Mouse (Mus musculus) hindbrain, embryonic 12.5 days (tissue): ENCODE measurements around the gene Dctpp1. TPM values are rescaled to one million over a fixed set of nuclear protein-coding genes. Genes with fewer than 3 reads are reported as not detected.

Source experiments
- ATAC-seq: fragments of 200-750 bp; cut with Nextera tagmentation; 2 replicates; pipeline ENCODE4 v1.8.0; 2017; ENCODE audit warnings: moderate TSS enrichment; ENCODE audit not compliant: low FRiP score
- H3K27ac ChIP-seq: fragments of 300-500 bp; sonication (generic); 2 replicates; pipeline ENCODE4 v1.5.1; 2016; ENCODE audit warnings: mild to moderate bottlenecking
- H3K27me3 ChIP-seq: fragments of 300-500 bp; sonication (generic); 2 replicates; pipeline ENCODE4 v1.6.1; 2016; ENCODE audit warnings: mild to moderate bottlenecking
- H3K36me3 ChIP-seq: fragments of 300-500 bp; sonication (generic); 2 replicates; pipeline ENCODE4 v1.6.1; 2016; ENCODE audit warnings: mild to moderate bottlenecking
- H3K4me1 ChIP-seq: fragments of 300-500 bp; sonication (generic); 2 replicates; pipeline ENCODE4 v1.6.1; 2016
- H3K4me2 ChIP-seq: fragments of 300-500 bp; sonication (generic); replicated peaks from 2 replicates; pipeline ENCODE4 v1.6.1; 2016; ENCODE audit warnings: mild to moderate bottlenecking
- H3K4me3 ChIP-seq: fragments of 300-500 bp; sonication (generic); 2 replicates; pipeline ENCODE4 v1.5.1; 2016; ENCODE audit warnings: mild to moderate bottlenecking
- H3K9ac ChIP-seq: fragments of 300-500 bp; sonication (generic); 2 replicates; pipeline ENCODE4 v1.6.1; 2016; ENCODE audit warnings: mild to moderate bottlenecking, moderate library complexity
- H3K9me3 ChIP-seq: fragments of 300-500 bp; sonication (generic); replicated peaks from 2 replicates; pipeline ENCODE4 v1.6.1; 2016; ENCODE audit warnings: mild to moderate bottlenecking
- WGBS: fragments of 180-500 bp; shearing (Covaris S2); methylation state at CpG from one replicate; pipeline ENCODE4 v1.1.7; 2016; 5-methylcytosine and 5-hydroxymethylcytosine counted together
- polyA plus RNA-seq: library from polyadenylated mRNA; unstranded; fragments of >200 nt; fragmentation: Nextera tagmentation; extraction: Ambion mirVana; gene quantifications from 2 replicates; pipeline ENCODE4 v1.2.1, GENCODE M21; 2016

Gene Dctpp1
- polyA plus RNA-seq, 1 experiment from 2014 or later: 147 TPM

GRCm38 (mm10) chr7:127234777-127235176 lies 25.7 kb downstream of the Dctpp1 start:
- Histone ChIP-seq H3K27me3 (no peaks in the 10 kb centered on the region), H3K27ac (no peak overlapping the region), H3K4me3 (peak overlapping the region; percentile 86; the same call in 1 of the 2 replicates), H3K9ac (no peak overlapping the region), H3K4me1 (peaks cover 30% of the 10 kb centered on the region), H3K4me2 (peak overlapping the region; percentile 57), H3K36me3 (peaks cover 59% of the 10 kb centered on the region), H3K9me3 (no peaks in the 10 kb centered on the region)
- WGBS: 91% methylated on average over 2 of the region's 2 CpGs
- ATAC-seq: no peak

GRCm38 (mm10) chr7:127233765-127234164 lies 26.7 kb downstream of the Dctpp1 start:
- no peaks in the 10 kb centered on the region for H3K27me3 ChIP-seq
- H3K36me3 ChIP-seq: peaks cover 64% of the 10 kb centered on the region
- peak overlapping the region; percentile 98 for H3K27ac ChIP-seq
- H3K9ac ChIP-seq: peak overlapping the region; percentile 94
- peak overlapping the region; percentile 57 for H3K4me2 ChIP-seq
- no peak for ATAC-seq
- H3K4me3 ChIP-seq: peak overlapping the region; percentile 86
- whole genome bisulfite sequencing: 6% methylated on average over 9 of the region's 9 CpGs
- peaks cover 31% of the 10 kb centered on the region for H3K4me1 ChIP-seq
- H3K9me3 ChIP-seq: no peaks in the 10 kb centered on the region

GRCm38 (mm10) chr7:127233368-127233749 lies 27.1 kb downstream of the Dctpp1 start:
- WGBS: under 1% methylated on average over 27 of the region's 27 CpGs
- Histone ChIP-seq H3K4me3 (peak overlapping the region; percentile 86), H3K9ac (peak overlapping the region; percentile 94), H3K27me3 (no peaks in the 10 kb centered on the region), H3K9me3 (no peaks in the 10 kb centered on the region), H3K4me2 (peak overlapping the region; percentile 57), H3K36me3 (peaks cover 60% of the 10 kb centered on the region), H3K4me1 (peaks cover 31% of the 10 kb centered on the region), H3K27ac (peak overlapping the region; percentile 98)
- peak; percentile 63 for ATAC-seq

GRCm38 (mm10) chr7:127232622-127233367 lies 27.7 kb downstream of the Dctpp1 start, which contains the start of the genes Zfp553 and Sept1:
Gene Zfp553, plus strand, starts transcription at chr7:127233061.
Gene Sept1, minus strand, starts transcription at chr7:127233130.
- H3K36me3 ChIP-seq: peaks cover 55% of the 10 kb centered on the region

GRCm38 (mm10) chr7:127231826-127232621 lies 28.5 kb downstream of the Dctpp1 start:
- 6% methylated on average over 20 of the region's 20 CpGs for WGBS
- peaks cover 31% of the 10 kb centered on the region for H3K4me1 ChIP-seq
- peak overlapping the region; percentile 86 for H3K4me3 ChIP-seq
- no peaks in the 10 kb centered on the region for H3K27me3 ChIP-seq
- H3K9me3 ChIP-seq: no peaks in the 10 kb centered on the region
- peaks cover 47% of the 10 kb centered on the region for H3K36me3 ChIP-seq
- peak overlapping the region; percentile 57 for H3K4me2 ChIP-seq
- peak overlapping the region; percentile 98 for H3K27ac ChIP-seq
- H3K9ac ChIP-seq: peak overlapping the region; percentile 94
- no peak for ATAC-seq

More at GRCm38 (mm10) chr7:127232622-127233367, 27.7 kb downstream of the Dctpp1 start, which contains the start of the genes Zfp553 and Sept1:
- Histone ChIP-seq H3K9me3 (no peaks in the 10 kb centered on the region), H3K27me3 (no peaks in the 10 kb centered on the region), H3K4me1 (peaks cover 31% of the 10 kb centered on the region), H3K4me2 (peak within 1 kb of the TSS; percentile 57), H3K27ac (peak within 1 kb of the TSS; percentile 98), H3K9ac (peak within 1 kb of the TSS; percentile 94), H3K4me3 (peak within 1 kb of the TSS; percentile 86)
- WGBS: under 1% methylated on average over 64 of the region's 64 CpGs
- ATAC-seq: peak; percentile 91

- 77% methylated on average over 3 of the region's 3 CpGs for WGBS
These were observed 29.1 kb downstream of the Dctpp1 start for GRCm38 (mm10) chr7:127231376-127231775.

GRCm38 (mm10) chr7:127228615-127229303 lies 31.8 kb downstream of the Dctpp1 start:
- Histone ChIP-seq H3K27ac (no peak overlapping the region), H3K9me3 (no peaks in the 10 kb centered on the region), H3K4me1 (peaks cover 20% of the 10 kb centered on the region), H3K9ac (no peak overlapping the region), H3K36me3 (peaks cover 25% of the 10 kb centered on the region), H3K4me3 (no peak overlapping the region), H3K27me3 (no peaks in the 10 kb centered on the region), H3K4me2 (no peak overlapping the region)
- ATAC-seq: no peak
- 69% methylated on average over 4 of the region's 4 CpGs for WGBS

More at GRCm38 (mm10) chr7:127231376-127231775, 29.1 kb downstream of the Dctpp1 start:
- peaks cover 31% of the 10 kb centered on the region for H3K4me1 ChIP-seq
- H3K4me2 ChIP-seq: peak overlapping the region; percentile 57
- peaks cover 40% of the 10 kb centered on the region for H3K36me3 ChIP-seq
- H3K4me3 ChIP-seq: peak overlapping the region; percentile 86
- no peak overlapping the region; the same call in 1 of the 2 replicates for H3K27ac ChIP-seq
- no peaks in the 10 kb centered on the region for H3K27me3 ChIP-seq
- ATAC-seq: no peak
- H3K9ac ChIP-seq: peak overlapping the region; percentile 94
- H3K9me3 ChIP-seq: no peaks in the 10 kb centered on the region

- 88% methylated on average over 11 of the region's 11 CpGs for WGBS
- H3K9ac ChIP-seq: no peak overlapping the region
- H3K27me3 ChIP-seq: no peaks in the 10 kb centered on the region
- H3K4me3 ChIP-seq: no peak overlapping the region
- peaks cover 16% of the 10 kb centered on the region for H3K36me3 ChIP-seq
- H3K27ac ChIP-seq: no peak overlapping the region
- H3K4me1 ChIP-seq: peaks cover 7% of the 10 kb centered on the region
- no peaks in the 10 kb centered on the region for H3K9me3 ChIP-seq
- no peak for ATAC-seq
- H3K4me2 ChIP-seq: no peak overlapping the region
These were observed 35.1 kb downstream of the Dctpp1 start for GRCm38 (mm10) chr7:127225147-127225995.

- Histone ChIP-seq H3K27ac (no peak overlapping the region), H3K36me3 (peaks cover 9% of the 10 kb centered on the region), H3K27me3 (no peaks in the 10 kb centered on the region), H3K4me1 (no peaks in the 10 kb centered on the region), H3K9ac (no peak overlapping the region), H3K4me3 (no peak overlapping the region), H3K9me3 (no peaks in the 10 kb centered on the region), H3K4me2 (no peak overlapping the region)
- 94% methylated on average over 6 of the region's 6 CpGs for WGBS
- no peak for ATAC-seq
These were observed 35.9 kb downstream of the Dctpp1 start for GRCm38 (mm10) chr7:127224616-127225015.

- H3K4me2 ChIP-seq: no peak overlapping the region
- H3K36me3 ChIP-seq: peaks cover under 1% of the 10 kb centered on the region
- no peak overlapping the region for H3K9ac ChIP-seq
- H3K4me1 ChIP-seq: no peaks in the 10 kb centered on the region
- no peaks in the 10 kb centered on the region for H3K27me3 ChIP-seq
- H3K9me3 ChIP-seq: no peaks in the 10 kb centered on the region
- no peak overlapping the region for H3K4me3 ChIP-seq
- 82% methylated on average over 6 of the region's 6 CpGs for WGBS
- H3K27ac ChIP-seq: no peak overlapping the region
- no peak for ATAC-seq
These were observed 36.7 kb downstream of the Dctpp1 start for GRCm38 (mm10) chr7:127223515-127224478.
